Mouse (Mus musculus) ovary, postnatal 14 days (tissue): Measurements from ENCODE around the gene 1700020L24Rik.

Experiments used
- DNase-seq: peaks from one replicate; pipeline ENCODE4 v3.0.0; 2022; ENCODE audit warnings: low spot score

Gene 1700020L24Rik

GRCm38 (mm10) chr11:83473235-83474016 is 35.9 kb downstream of the 1700020L24Rik start:
- no peak for DNase-seq
